Mouse (Mus musculus): Measurements from ENCODE around the gene Pik3r5. TPM values are rescaled to one million over a fixed set of nuclear protein-coding genes. Genes with fewer than 3 reads are reported as not detected.
A peak's percentile ranks its signal among the peaks of the same experiment; 100 is the strongest.

Pik3r5 gene
- polyA plus RNA-seq, 1 experiment = 34.7 TPM

- 77% methylated on average over 4 of the region's 4 CpGs for WGBS
- peaks cover 3% of the 10 kb centered on the region; the same call in 1 of the 2 replicates for H3K36me3 ChIP-seq (ENCODE audit: control insufficient read depth, insufficient read depth, low read length)
- H3K27me3 ChIP-seq (ENCODE audit: control insufficient read depth, insufficient read depth, low read length) = no peaks in the 10 kb centered on the region
- no peak for DNase-seq (ENCODE audit: low read depth in 1 of 2, low spot score in 2 of 2)
- H3K4me1 ChIP-seq (ENCODE audit: control insufficient read depth, insufficient read depth, insufficient read length) = peaks cover 17% of the 10 kb centered on the region; the same call in 1 of the 2 replicates
- no peak overlapping the region for H3K4me3 ChIP-seq (ENCODE audit: extremely low read depth, insufficient read depth, insufficient read length)
- H3K27ac ChIP-seq (ENCODE audit: insufficient read depth, low read length) = no peak overlapping the region
- TF ChIP-seq CTCF (IDR thresholded peaks at IDR 0.05; ENCODE audit: extremely low read depth, insufficient read depth, insufficient read length, insufficient replicate concordance) = no peak
Measured at GRCm38 (mm10) chr11:68445901-68446300, 14.0 kb downstream of the Pik3r5 start.

DNA sequence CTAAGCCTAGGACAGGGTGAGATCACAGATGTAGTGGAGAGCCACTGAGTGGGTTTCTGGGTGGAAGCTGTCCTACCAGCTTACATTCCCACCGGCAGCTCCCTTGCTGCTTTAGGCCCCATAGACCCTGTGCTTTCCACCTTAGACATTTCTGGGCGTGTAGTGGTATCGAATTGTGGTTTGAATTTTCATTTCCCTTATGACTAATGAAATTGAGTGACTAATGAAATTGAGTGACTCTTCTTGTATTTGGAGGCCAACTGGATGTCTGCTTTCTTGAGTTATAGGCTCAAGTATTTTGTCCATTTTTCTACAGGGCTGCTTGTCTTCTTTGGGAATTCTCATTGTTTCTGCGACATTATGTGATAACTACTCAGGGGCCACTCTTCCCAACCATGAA lies 14.6 kb downstream of the Pik3r5 start:
- Histone ChIP-seq H3K27me3 (ENCODE audit: control insufficient read depth, insufficient read depth, low read length) (no peaks in the 10 kb centered on the region), H3K4me1 (ENCODE audit: control insufficient read depth, insufficient read depth, insufficient read length) (peaks cover 22% of the 10 kb centered on the region), H3K36me3 (ENCODE audit: control insufficient read depth, insufficient read depth, low read length) (peaks cover 3% of the 10 kb centered on the region; the same call in 1 of the 2 replicates), H3K27ac (ENCODE audit: insufficient read depth, low read length) (0 out of 2 replicates have a peak overlapping the region, but pooled peaks have one; percentile 47), H3K4me3 (ENCODE audit: extremely low read depth, insufficient read depth, insufficient read length) (no peak overlapping the region)
- DNase-seq (ENCODE audit: low read depth in 1 of 2, low spot score in 2 of 2) = no peak
- TF ChIP-seq CTCF (IDR thresholded peaks at IDR 0.05; ENCODE audit: extremely low read depth, insufficient read depth, insufficient read length, insufficient replicate concordance) (no peak), POLR2A (IDR thresholded peaks at IDR 0.05; ENCODE audit: low read depth, low read length) (no peak)
- WGBS = 83% methylated on average over 4 of the region's 4 CpGs

DNA sequence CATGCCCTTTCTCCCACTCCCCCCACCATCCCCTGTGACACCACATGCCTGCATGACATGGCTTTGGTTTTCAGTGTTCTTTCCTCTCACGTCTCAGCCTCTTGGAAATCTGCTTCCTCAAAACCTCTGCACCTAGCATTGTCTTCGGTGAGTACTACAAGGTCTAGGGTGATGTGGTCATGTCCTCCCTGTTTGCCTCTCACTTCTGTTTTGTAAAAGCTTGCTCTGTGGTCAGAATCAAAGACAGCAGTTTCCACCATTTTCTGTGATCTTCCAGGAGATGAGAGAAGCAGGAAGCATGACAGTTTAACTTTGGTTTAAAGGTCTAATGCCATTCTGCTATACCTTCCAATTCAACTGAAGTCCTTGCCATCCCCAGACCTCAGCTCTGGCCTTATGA lies 15.3 kb downstream of the Pik3r5 start:
- no peaks in the 10 kb centered on the region for H3K27me3 ChIP-seq (ENCODE audit: control insufficient read depth, insufficient read depth, low read length)
- no peak overlapping the region for H3K4me3 ChIP-seq (ENCODE audit: extremely low read depth, insufficient read depth, insufficient read length)
- 29% methylated on average over 2 of the region's 2 CpGs for WGBS
- H3K36me3 ChIP-seq (ENCODE audit: control insufficient read depth, insufficient read depth, low read length) = peaks cover 3% of the 10 kb centered on the region; the same call in 1 of the 2 replicates
- TF ChIP-seq CTCF (IDR thresholded peaks at IDR 0.05; ENCODE audit: extremely low read depth, insufficient read depth, insufficient read length, insufficient replicate concordance) = no peak
- no peak for TF ChIP-seq POLR2A (IDR thresholded peaks at IDR 0.05; ENCODE audit: low read depth, low read length)
- H3K4me1 ChIP-seq (ENCODE audit: control insufficient read depth, insufficient read depth, insufficient read length) = peaks cover 25% of the 10 kb centered on the region
- DNase-seq (ENCODE audit: low read depth in 1 of 2, low spot score in 2 of 2) = no peak
- H3K27ac ChIP-seq (ENCODE audit: insufficient read depth, low read length) = peak overlapping the region; percentile 47

DNA sequence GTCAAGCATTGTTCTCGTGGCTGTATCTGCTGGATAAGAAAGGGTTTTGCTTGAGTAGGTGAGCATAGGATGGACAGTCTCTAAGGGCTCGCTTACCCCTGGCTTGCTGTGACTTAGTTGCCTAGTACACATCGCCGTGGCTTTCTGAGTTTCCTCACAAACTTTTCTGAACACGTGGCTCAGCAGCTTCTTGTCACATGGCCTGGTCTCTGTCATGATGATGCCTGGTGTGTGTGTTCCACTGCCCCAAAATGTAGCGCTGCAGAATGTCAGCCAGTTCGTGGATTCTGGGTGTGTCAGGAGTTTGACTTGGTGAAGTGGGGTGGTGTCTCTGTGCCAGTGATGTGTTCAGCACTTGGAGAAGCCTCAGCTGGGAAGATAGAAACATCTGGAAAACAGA lies 16.4 kb downstream of the Pik3r5 start:
- Histone ChIP-seq H3K36me3 (ENCODE audit: control insufficient read depth, insufficient read depth, low read length) (peaks cover 3% of the 10 kb centered on the region; the same call in 1 of the 2 replicates), H3K4me3 (ENCODE audit: extremely low read depth, insufficient read depth, insufficient read length) (no peak overlapping the region), H3K27ac (ENCODE audit: insufficient read depth, low read length) (no peak overlapping the region), H3K27me3 (ENCODE audit: control insufficient read depth, insufficient read depth, low read length) (no peaks in the 10 kb centered on the region), H3K4me1 (ENCODE audit: control insufficient read depth, insufficient read depth, insufficient read length) (peaks cover 21% of the 10 kb centered on the region)
- TF ChIP-seq POLR2A (IDR thresholded peaks at IDR 0.05; ENCODE audit: low read depth, low read length) (no peak), CTCF (IDR thresholded peaks at IDR 0.05; ENCODE audit: extremely low read depth, insufficient read depth, insufficient read length, insufficient replicate concordance) (no peak)
- 70% methylated on average over 7 of the region's 7 CpGs for WGBS
- no peak for DNase-seq (ENCODE audit: low read depth in 1 of 2, low spot score in 2 of 2)

DNA sequence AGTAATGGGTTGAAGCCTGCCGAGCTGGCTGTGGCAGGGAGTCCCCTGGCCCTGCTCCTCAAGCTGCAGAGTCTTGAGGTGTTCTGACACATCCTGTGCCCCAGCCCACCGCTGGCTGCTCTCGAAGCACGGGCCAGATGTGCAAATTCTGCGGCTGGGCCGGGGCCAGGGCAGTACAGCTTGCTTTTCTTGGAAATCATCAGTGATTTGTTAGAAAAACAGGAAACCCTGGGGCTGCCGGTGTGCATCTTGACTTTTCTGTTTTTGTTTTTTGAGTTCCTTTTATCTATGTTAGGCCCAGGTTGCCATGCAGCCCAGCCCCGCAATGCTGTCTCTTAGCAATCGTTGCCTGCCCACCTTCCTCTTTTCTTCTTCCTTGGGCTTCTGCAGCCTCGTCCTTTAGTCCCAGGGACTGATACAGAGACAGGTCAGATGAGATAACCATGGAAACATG lies 19.4 kb downstream of the Pik3r5 start:
- WGBS = 3% methylated on average over 10 of the region's 10 CpGs
- Histone ChIP-seq H3K27me3 (ENCODE audit: control insufficient read depth, insufficient read depth, low read length) (no peaks in the 10 kb centered on the region), H3K27ac (ENCODE audit: insufficient read depth, low read length) (peak overlapping the region; percentile 62), H3K4me3 (ENCODE audit: extremely low read depth, insufficient read depth, insufficient read length) (peak overlapping the region; percentile 17; the same call in 1 of the 2 replicates), H3K36me3 (ENCODE audit: control insufficient read depth, insufficient read depth, low read length) (no peaks in the 10 kb centered on the region), H3K4me1 (ENCODE audit: control insufficient read depth, insufficient read depth, insufficient read length) (peaks cover 21% of the 10 kb centered on the region)
- peak; percentile 63 for DNase-seq (ENCODE audit: low read depth in 1 of 2, low spot score in 2 of 2)
- no peak for TF ChIP-seq CTCF (IDR thresholded peaks at IDR 0.05; ENCODE audit: extremely low read depth, insufficient read depth, insufficient read length, insufficient replicate concordance)
- no peak for TF ChIP-seq POLR2A (IDR thresholded peaks at IDR 0.05; ENCODE audit: low read depth, low read length)

DNA sequence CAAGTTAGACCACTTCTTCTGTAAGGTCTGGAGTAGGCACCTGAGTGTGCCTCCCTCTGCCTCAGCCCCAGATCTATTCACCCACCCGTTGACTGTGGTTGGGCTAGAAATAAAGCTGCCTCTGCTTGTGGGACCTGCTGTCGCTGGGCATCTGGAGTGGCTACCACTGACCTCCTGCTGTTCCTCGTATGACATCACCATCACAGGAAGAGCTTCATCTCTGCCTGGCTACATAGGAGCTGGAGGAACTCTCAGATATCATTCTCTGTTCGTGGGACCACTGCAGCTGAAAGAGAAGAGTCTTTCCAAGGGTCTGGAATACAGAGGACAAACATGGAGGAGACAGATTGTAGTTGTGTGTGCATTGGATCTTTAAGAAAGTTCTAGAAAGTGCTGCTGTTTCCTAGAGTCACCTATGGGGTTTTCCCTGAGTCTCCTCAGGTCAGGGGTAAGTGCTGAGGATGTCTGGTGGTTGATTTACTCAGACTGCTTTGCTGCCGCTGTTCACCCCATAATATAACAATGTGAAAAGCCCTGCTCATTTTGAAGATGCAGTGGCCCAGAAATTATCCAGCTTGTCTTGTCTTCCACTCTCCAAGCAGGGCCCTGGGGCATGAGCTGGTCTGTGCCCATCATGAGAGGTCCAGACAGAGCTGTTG lies 20.0 kb downstream of the Pik3r5 start:
- peak overlapping the region; percentile 62 for H3K27ac ChIP-seq (ENCODE audit: insufficient read depth, low read length)
- no peaks in the 10 kb centered on the region for H3K27me3 ChIP-seq (ENCODE audit: control insufficient read depth, insufficient read depth, low read length)
- no peak for DNase-seq (ENCODE audit: low read depth in 1 of 2, low spot score in 2 of 2)
- peaks cover 20% of the 10 kb centered on the region for H3K4me1 ChIP-seq (ENCODE audit: control insufficient read depth, insufficient read depth, insufficient read length)
- peak overlapping the region; percentile 17 for H3K4me3 ChIP-seq (ENCODE audit: extremely low read depth, insufficient read depth, insufficient read length)
- no peak for TF ChIP-seq CTCF (IDR thresholded peaks at IDR 0.05; ENCODE audit: extremely low read depth, insufficient read depth, insufficient read length, insufficient replicate concordance)
- no peak for TF ChIP-seq POLR2A (IDR thresholded peaks at IDR 0.05; ENCODE audit: low read depth, low read length)
- no peaks in the 10 kb centered on the region; the same call in 1 of the 2 replicates for H3K36me3 ChIP-seq (ENCODE audit: control insufficient read depth, insufficient read depth, low read length)
- 47% methylated on average over 5 of the region's 5 CpGs for WGBS

GRCm38 (mm10) chr11:68452740-68453139 lies 20.8 kb downstream of the Pik3r5 start:
- no peaks in the 10 kb centered on the region for H3K27me3 ChIP-seq (ENCODE audit: control insufficient read depth, insufficient read depth, low read length)
- peak overlapping the region; percentile 2; the same call in 1 of the 2 replicates for H3K4me3 ChIP-seq (ENCODE audit: extremely low read depth, insufficient read depth, insufficient read length)
- WGBS = 76% methylated on average over 8 of the region's 8 CpGs
- H3K27ac ChIP-seq (ENCODE audit: insufficient read depth, low read length) = peak overlapping the region; percentile 62; the same call in 1 of the 2 replicates
- DNase-seq (ENCODE audit: low read depth in 1 of 2, low spot score in 2 of 2) = no peak
- no peaks in the 10 kb centered on the region; the same call in 1 of the 2 replicates for H3K36me3 ChIP-seq (ENCODE audit: control insufficient read depth, insufficient read depth, low read length)
- no peak for TF ChIP-seq POLR2A (IDR thresholded peaks at IDR 0.05; ENCODE audit: low read depth, low read length)
- TF ChIP-seq CTCF (IDR thresholded peaks at IDR 0.05; ENCODE audit: extremely low read depth, insufficient read depth, insufficient read length, insufficient replicate concordance) = no peak
- H3K4me1 ChIP-seq (ENCODE audit: control insufficient read depth, insufficient read depth, insufficient read length) = peaks cover 17% of the 10 kb centered on the region
